Mouse (Mus musculus): ENCODE measurements at regions not wholly inside any gene's neighbourhood (a gene's known extent, or its start where the extent isn't known, plus 50 kb on each side); places are given as distances from the start of the nearest gene placed in this dataset.
"Not testable (repeated sequence)": the region's sequence is repeated elsewhere in the genome, so short reads cannot be mapped to it uniquely, and the experiment has no call there.

- no peak overlapping the region for H3K4me3 ChIP-seq
- ATAC-seq: peak; percentile 53; the same call in 1 of the 2 replicates
- WGBS: 89% methylated on average over 1 of the region's 1 CpGs
- no peaks in the 10 kb centered on the region for H3K27me3 ChIP-seq
- H3K9ac ChIP-seq: no peak overlapping the region
- H3K36me3 ChIP-seq (ENCODE audit: poor library complexity, severe bottlenecking): no peaks in the 10 kb centered on the region
- H3K4me2 ChIP-seq: no peak overlapping the region
- H3K4me1 ChIP-seq: no peaks in the 10 kb centered on the region
- H3K9me3 ChIP-seq (replicated peaks): no peaks in the 10 kb centered on the region
- H3K27ac ChIP-seq: no peak overlapping the region
Observed at GRCm38 (mm10) chr1:102353136-102353535, 2415.2 kb upstream of the Cdh20 start.

DNA sequence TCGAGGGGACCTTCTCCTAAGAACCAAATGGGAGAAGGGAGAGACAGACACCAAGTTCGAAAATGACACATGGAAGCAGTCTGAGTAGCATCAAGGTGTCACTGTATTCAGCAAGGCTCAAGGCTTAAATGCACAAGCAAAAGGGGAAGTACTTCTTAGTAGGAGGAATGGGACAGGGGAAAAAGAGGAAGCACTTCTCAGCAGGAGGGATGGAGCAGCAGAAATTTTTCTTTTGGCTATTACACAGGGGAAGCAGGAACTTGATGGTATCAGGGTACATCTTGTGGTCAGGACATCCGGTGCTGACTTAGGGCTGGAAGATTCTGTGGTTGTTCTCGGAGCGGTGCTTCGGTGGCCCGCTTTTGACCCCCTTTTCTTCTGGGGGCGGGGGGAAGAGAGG lies 2410.4 kb upstream of the Cdh20 start:
- H3K4me1 ChIP-seq; H3K4me3 ChIP-seq; H3K9me3 ChIP-seq (replicated peaks); H3K36me3 ChIP-seq (ENCODE audit: poor library complexity, severe bottlenecking); H3K9ac ChIP-seq; H3K4me2 ChIP-seq; ATAC-seq; H3K27ac ChIP-seq; H3K27me3 ChIP-seq: not testable (repeated sequence)
- WGBS: 94% methylated on average over 8 of the region's 8 CpGs

DNA sequence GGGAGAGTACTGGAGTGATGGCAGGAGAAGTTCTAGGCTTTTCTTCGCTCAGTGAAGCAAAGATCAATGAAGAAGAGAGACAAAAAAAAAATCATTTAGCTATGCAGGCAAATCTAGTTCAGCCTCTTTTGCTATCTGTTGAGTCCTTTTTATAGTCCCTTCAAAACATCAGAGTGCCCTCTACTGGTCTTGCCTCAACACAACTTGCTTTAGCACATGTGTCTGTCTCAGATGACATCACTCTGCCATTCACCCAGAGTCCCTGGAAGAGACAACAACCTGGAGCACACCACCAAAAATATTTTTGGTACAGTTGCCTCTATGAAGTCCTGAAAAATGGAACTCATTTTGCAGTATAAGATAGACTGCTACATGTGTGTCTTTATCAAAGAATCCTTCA lies 2389.7 kb upstream of the Cdh20 start:
- Histone ChIP-seq H3K4me2 (no peak overlapping the region), H3K4me1 (no peaks in the 10 kb centered on the region), H3K9ac (no peak overlapping the region), H3K27ac (no peak overlapping the region), H3K27me3 (no peaks in the 10 kb centered on the region), H3K4me3 (no peak overlapping the region), H3K9me3 (replicated peaks) (no peaks in the 10 kb centered on the region), H3K36me3 (ENCODE audit: poor library complexity, severe bottlenecking) (no peaks in the 10 kb centered on the region)
- no peak for ATAC-seq
- WGBS: 52% methylated on average over 1 of the region's 1 CpGs
